Mouse (Mus musculus) megakaryocyte progenitor cell, adult 5-6 weeks (primary cell): ENCODE measurements around the gene Iars2. TPM values are rescaled to one million over a fixed set of nuclear protein-coding genes. Genes with fewer than 3 reads are reported as not detected.
A peak's percentile ranks its signal among the peaks of the same experiment; 100 is the strongest.
"Not testable (repeated sequence)": the region's sequence is repeated elsewhere in the genome, so short reads cannot be mapped to it uniquely, and the experiment has no call there.

ENCODE experiments used
- ATAC-seq: replicated peaks from 2 replicates; pipeline ENCODE4 v1.8.0; 2016; ENCODE audit warnings: mild to moderate bottlenecking, moderate TSS enrichment, inconsistent platforms; ENCODE audit not compliant: poor library complexity
- total RNA-seq, 2 experiments: library from RNA; stranded (forward) in 1 of 2; stranded (reverse) in 1 of 2; fragments of 157-497, 149-512 nt in 1 of 2; fragments of 200-1000 nt in 1 of 2; gene quantifications; 2 replicates each; pipeline versions ENCODE4 v1.2.3 to v1.2.4; 2015 to 2017

The Iars2 gene
- total RNA-seq, 2 experiments from 2014 or later = 42.8 to 63.6 TPM

DNA sequence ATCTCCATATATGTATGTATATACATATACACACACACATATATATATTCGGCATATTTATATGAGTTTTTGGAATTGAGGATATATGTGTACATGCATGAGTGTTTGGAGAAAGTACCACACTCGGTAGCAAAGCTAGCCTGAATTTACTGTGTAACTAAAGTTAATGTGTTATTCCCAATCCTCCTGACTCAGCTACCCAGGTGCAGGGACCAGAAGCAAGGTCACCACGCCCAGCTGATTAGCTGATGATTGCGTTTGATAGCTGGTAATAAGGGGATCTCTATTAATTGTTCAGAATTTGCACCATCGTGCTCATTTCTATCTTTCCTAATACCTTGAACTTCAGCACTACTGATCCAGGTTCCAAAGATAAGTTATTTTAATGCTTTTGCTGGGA, 4.5 kb upstream of the Iars2 start:
- no peak for ATAC-seq

DNA sequence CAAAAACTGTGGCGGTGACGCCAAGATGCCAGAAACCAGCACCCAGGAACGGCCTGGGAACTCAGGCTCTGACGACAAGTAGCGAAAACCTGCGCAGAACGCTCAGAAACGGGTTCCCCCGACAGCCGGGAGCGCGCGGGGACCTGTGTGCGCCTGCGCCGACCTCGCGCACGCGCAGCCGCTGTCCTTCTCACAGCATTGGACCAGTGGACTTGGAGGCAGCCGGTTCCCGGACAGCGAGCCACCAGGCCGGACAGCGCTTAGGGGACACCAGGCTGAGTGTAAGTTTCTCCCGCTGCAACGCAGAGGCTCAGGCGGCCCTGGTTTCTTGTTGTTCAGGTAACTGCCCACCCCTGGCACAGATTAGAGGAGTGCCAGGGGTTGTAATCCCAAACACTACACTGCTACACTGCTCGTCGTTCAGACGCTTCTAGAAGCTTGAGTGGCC, 2.8 kb upstream of the Iars2 start, which contains the start of gene Bpnt1:
Gene Bpnt1, plus strand, starts transcription at position 167 of the 448 bp plus-strand sequence.
- ATAC-seq = peak; percentile 73

DNA sequence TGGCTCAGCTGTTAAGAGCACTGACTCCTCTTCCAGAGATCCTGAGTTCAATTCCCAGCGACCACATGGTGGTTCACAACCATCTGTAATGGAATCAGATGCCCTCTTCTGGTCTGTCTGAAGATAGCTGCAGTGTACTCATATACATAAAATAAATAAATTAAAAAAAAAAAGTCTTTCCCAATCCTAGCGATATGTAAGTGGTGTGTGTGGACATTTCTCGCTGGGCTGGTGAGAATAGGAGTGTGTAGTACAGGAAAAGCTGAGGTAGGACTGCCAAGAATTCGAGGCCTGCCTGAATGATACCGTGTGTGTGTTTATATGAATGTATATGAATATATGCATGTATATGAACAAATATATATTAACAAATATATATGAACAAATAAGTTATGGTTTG, 2.2 kb upstream of the Iars2 start:
- no peak for ATAC-seq

GRCm38 (mm10) chr1:185329851-185330250, 655 bp upstream of the Iars2 start:
- no peak for ATAC-seq

- ATAC-seq = not testable (repeated sequence)
Observed at GRCm38 (mm10) chr1:185327754-185328345, 1.3 kb downstream of the Iars2 start.

DNA sequence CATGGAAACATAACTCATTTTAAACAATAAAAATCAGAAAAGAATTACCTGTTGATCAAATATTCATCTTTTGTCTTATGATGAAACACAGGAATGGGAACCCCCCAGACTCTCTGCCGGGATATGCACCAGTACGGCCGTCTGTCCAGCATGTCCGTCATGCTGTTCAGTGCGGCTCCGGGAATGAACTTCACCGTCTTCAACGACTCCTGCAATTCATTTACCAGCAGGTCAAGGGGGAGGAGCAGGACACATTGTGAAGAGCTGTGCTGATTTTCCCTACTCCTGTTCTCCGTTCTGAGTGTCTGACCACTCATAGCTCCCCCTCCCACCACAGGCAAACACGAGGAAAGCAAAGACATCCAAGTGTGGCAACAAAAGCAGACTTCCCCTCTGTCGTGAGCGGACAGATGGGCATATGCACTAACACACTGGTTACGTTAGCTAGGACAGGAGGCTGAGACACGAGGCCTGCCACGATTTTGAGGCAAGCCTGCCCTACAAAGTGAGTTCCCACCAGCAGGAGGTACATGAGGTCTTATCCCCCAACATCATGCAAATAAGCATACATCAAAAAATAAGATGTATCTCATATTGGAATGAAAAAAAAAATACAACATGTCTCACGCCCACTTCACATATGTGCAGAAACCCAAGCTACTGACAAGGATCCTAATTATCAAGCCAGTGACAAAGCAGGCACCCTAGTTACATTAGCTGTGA, 13.2 kb downstream of the Iars2 start:
- no peak for ATAC-seq

GRCm38 (mm10) chr1:185314546-185314945, 14.7 kb downstream of the Iars2 start:
- no peak for ATAC-seq

DNA sequence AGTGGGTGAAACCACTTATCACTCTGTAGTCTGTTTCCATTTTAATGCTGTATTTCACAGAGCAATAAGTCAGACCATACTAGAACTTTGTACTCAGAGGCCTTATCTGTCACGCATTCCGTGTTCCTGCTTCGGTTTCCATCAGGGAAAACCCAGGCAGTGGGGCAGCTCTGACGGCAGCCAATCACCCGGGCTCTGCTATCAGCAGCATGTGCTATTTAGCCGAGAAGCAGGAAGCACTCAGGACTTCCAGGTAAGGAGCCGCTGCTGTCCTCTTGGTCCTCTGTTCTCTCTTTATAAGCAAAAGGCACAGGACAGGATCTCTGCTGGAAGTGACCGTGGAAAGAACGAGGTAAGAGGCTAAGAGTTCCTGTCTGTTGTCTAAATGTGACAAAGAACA, 17.2 kb downstream of the Iars2 start:
- ATAC-seq = no peak

DNA sequence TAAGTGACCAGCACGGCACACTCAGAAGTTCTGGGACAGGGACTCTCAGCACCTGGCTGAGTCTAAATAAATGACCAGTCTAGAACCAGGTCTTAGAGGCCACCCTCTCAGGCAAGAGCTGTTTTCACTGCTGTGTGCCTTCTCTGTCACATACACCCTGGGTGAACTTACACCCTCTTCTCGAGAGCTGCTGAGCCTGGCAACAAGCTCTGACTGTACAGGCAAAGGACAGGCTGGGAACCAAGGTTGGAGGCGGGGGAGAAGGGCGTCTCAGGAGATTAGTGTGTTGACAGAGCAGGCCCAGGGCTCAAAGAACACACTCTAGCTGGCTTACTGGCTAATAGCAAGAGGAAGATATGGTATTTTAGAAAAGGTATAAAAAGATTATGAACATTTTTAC, 20.3 kb downstream of the Iars2 start:
- no peak for ATAC-seq

DNA sequence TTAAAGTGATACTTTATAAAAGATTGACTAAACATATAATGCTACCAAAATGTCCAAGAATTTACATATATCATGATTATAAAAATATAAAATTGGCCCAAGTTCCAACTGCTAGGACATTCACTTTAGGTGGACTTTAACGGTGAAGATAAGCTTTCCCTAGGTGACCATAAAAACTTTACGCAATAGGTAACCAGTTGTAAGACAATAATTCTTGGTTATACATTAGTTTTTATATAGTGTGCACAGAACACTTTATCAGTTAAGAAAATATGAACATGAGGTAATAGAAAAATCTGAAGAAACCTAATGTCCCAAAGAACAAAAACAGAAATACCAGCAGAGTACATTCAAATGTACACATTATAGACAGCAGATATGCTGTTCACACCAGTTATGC, 20.9 kb downstream of the Iars2 start:
- ATAC-seq = no peak

DNA sequence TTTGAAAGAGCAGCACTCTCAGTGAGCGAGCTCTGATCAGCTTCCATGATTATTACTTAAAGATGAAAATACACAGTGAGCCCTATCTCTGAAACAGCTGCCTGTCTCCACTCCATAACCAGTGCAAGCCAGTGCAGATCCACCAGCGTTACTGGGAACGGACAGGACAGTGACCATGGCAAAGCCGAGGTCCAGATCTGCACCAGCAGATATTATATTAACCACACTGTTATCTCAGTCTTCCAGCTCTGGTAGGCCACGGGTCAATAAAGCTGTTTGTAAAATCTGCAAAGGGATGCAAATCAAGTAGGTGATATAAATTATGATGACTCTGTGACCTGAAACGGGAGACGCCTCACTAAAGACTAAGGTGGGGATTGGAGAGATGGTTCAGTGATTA, 21.6 kb downstream of the Iars2 start:
- no peak for ATAC-seq

- ATAC-seq = no peak
Observed at GRCm38 (mm10) chr1:185306836-185307235, 22.4 kb downstream of the Iars2 start.

DNA sequence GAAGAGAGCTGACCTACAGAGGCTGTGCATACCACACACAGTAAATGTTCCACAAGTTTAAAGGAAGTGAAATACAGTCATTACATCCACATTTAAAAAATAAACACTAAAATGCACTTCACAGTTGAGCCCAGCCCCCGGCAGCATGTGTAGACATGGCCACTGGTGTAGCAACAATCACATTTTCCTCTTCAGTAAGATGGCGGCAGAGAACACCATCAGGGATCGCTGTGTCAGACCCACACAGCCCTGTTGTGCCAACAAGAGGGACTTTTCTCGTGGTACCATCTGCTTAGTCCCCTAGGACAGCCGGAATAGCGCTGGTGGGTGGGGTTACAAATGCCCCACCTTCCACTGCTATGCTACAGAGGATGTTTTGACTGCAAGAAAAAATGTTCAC, 26.4 kb downstream of the Iars2 start:
- ATAC-seq = no peak

DNA sequence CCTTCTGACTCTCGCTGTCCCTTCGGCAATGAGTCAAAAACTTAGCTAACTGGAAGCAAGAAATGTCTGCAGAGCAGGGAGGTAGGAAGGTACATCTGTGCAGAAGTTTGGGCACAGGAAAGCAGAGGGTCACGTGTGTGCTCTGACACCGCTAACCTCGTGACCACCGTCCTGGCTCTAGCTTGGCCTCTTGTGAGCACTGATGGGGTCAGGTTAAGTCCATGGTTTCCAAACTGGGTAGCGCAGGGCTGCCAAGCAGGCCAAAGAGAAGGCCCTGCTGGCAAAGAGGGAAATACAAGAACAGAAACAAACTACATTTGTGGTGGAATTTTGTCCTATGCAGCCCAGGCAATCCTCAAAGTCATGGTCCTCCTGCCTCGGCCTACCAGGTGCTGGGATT, 30.7 kb downstream of the Iars2 start:
- no peak for ATAC-seq

GRCm38 (mm10) chr1:185296850-185297249, 32.3 kb downstream of the Iars2 start:
- ATAC-seq = no peak

GRCm38 (mm10) chr1:185292646-185293360, 36.4 kb downstream of the Iars2 start:
- no peak for ATAC-seq

GRCm38 (mm10) chr1:185291336-185291735, 37.9 kb downstream of the Iars2 start:
- ATAC-seq = 0 out of 2 replicates have a peak, but pooled peaks have one; percentile 12

DNA sequence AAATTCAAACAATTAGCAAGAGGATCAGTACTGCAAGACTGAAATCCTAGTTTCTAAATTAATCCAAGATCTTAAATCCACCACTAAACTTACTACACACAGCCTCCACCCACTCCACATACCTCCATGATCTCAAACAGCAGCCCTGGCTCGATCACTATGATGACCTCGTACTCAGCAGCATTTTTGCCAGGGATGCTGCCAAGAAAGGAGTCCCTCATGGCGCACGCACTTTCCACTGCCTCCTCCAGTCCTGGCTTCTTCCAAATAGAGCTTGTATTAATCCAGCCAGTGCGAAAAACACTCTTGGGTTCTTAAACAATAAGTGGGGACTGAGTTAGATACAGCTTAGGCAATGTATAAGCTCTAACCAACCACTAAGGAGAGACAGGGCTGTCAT, 40.0 kb downstream of the Iars2 start:
- no peak for ATAC-seq

- no peak for ATAC-seq
Observed at GRCm38 (mm10) chr1:185287066-185287465, 42.1 kb downstream of the Iars2 start.

DNA sequence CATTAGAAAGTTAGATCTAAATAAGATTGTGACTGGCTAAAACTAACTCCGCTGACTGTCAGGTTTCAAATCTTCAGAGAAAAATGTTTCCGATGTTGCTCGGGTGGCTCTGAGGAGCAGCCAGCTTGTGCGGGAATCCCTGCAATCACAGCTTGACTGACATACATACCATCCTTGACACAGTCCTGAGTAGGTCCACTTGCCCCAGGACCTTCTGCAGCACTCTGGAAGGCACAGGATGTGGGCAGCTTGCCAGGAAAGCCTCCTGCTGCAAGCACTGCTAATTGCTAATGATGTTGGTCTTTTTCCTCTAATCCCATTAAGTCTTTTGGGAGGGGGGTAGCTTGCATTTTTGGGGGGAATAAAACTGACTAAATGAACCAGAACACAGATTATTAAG, 44.0 kb downstream of the Iars2 start:
- no peak for ATAC-seq

GRCm38 (mm10) chr1:185284740-185285139, 44.5 kb downstream of the Iars2 start:
- ATAC-seq = no peak

DNA sequence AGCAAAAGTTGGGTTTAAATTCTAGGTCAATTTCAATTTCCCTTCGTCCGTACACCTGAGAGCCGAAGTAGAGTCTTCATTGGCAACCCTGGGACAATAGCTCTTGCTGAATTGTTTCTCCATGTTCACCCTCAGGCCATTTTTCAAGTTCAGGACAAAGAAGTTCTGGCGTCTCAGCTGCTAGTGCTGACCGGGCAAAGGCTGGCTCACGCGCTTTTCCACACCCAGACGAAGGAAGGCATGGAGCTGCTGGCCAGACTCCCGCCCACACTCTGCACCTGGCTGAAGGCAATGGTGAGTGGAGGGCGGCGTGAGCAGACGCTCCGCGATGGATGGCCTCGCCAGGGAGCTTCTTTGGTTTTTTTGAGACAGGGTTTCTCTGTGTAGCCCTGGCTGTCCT, 45.9 kb downstream of the Iars2 start:
- no peak for ATAC-seq
